15 mouse cellular contexts compared by ENCODE assay signal in genomic region chr12:32343487-32343886, GRCm38 (mm10).
"Had no signal": no experiment of that assay in that cellular context is flagged by ENCODE, and none has a peak within 500 bp of the region (broad histone marks: within the 10 kb centered on the region; RNA-seq: fewer than 3 reads in every experiment).

No protein-coding gene starts in this region.

- H3K4me3 ChIP-seq: limb, embryonic 12.5 days; liver, embryonic 13.5 days; lung, embryonic 15.5 days; megakaryocyte, embryonic 14.5 days; midbrain, embryonic 12.5 days; stomach, embryonic 15.5 days had no signal

- DNase-seq: kidney, postnatal 36 days; layer of hippocampus, adult 9-11 months; layer of hippocampus, postnatal 36 days; liver; liver, embryonic 13.5 days; liver, postnatal 0 days; lung, postnatal 14 days; right cerebral cortex, postnatal 14 days; thymus, postnatal 4 days had no signal

- H3K4me1 ChIP-seq: limb, embryonic 12.5 days; lung, embryonic 15.5 days; midbrain, embryonic 12.5 days; stomach, embryonic 15.5 days had no signal

- H3K36me3 ChIP-seq: limb, embryonic 12.5 days; liver, embryonic 13.5 days; lung, embryonic 15.5 days; midbrain, embryonic 12.5 days; stomach, embryonic 15.5 days had no signal

- H3K4me2 ChIP-seq: limb, embryonic 12.5 days; liver, embryonic 13.5 days; lung, embryonic 15.5 days; midbrain, embryonic 12.5 days; stomach, embryonic 15.5 days had no signal

- H3K9ac ChIP-seq: limb, embryonic 12.5 days; liver, embryonic 13.5 days; liver, postnatal 0 days; lung, embryonic 15.5 days; midbrain, embryonic 12.5 days; stomach, embryonic 15.5 days had no signal

- H3K27ac ChIP-seq: limb, embryonic 12.5 days; lung, embryonic 15.5 days; midbrain, embryonic 12.5 days; stomach, embryonic 15.5 days had no signal

- H3K9me3 ChIP-seq: limb, embryonic 12.5 days; liver, embryonic 13.5 days; lung, embryonic 15.5 days; megakaryocyte, embryonic 14.5 days; midbrain, embryonic 12.5 days; stomach, embryonic 15.5 days had no signal

- ATAC-seq: liver, postnatal 0 days; midbrain, embryonic 16.5 days had no signal

- H3K27me3 ChIP-seq: limb, embryonic 12.5 days; liver, embryonic 13.5 days; lung, embryonic 15.5 days; megakaryocyte, embryonic 14.5 days; midbrain, embryonic 12.5 days; stomach, embryonic 15.5 days had no signal
